Mouse (Mus musculus) liver, postnatal 0 days (tissue): Measurements from ENCODE around the gene Rras. TPM values are rescaled to one million over a fixed set of nuclear protein-coding genes. Genes with fewer than 3 reads are reported as not detected.

Experiments used
- ATAC-seq: fragments of 200-750 bp; cut with Nextera tagmentation; 2 replicates; pipeline ENCODE4 v1.8.0; 2017; ENCODE audit warnings: mild to moderate bottlenecking, moderate library complexity
- DNase-seq: peaks from one replicate; pipeline ENCODE4 v3.0.0-alpha.2; 2016
- H3K27ac ChIP-seq: fragments of 300-500 bp; sonication (generic); 2 replicates; pipeline ENCODE4 v1.5.1; 2014; ENCODE audit warnings: antibody characterized with exemption, moderate library complexity, mild to moderate bottlenecking, low read depth
- H3K27me3 ChIP-seq: fragments of 300-500 bp; sonication (generic); 2 replicates; pipeline ENCODE4 v1.6.1; 2014; ENCODE audit warnings: low read length, control low read depth, mixed read lengths; ENCODE audit not compliant: insufficient read depth
- H3K36me3 ChIP-seq: fragments of 300-500 bp; sonication (generic); replicated peaks from 2 replicates; pipeline ENCODE4 v1.6.1; 2014; ENCODE audit warnings: mild to moderate bottlenecking, control low read depth, low read length, moderate library complexity, mixed read lengths; ENCODE audit not compliant: insufficient read depth
- H3K4me1 ChIP-seq: fragments of 300-500 bp; sonication (generic); 2 replicates; pipeline ENCODE4 v1.6.1; 2014; ENCODE audit warnings: antibody characterized with exemption, mild to moderate bottlenecking, control low read depth; ENCODE audit not compliant: insufficient read depth
- H3K4me2 ChIP-seq: fragments of 300-500 bp; sonication (generic); 2 replicates; pipeline ENCODE4 v1.6.1; 2014; ENCODE audit warnings: low read depth, mild to moderate bottlenecking, low read length, moderate library complexity, mixed read lengths
- H3K4me3 ChIP-seq: fragments of 300-500 bp; sonication (generic); 2 replicates; pipeline ENCODE4 v1.5.1; 2014; ENCODE audit warnings: low read depth, low read length
- H3K9ac ChIP-seq: fragments of 300-500 bp; sonication (generic); replicated peaks from 2 replicates; pipeline ENCODE4 v1.6.1; 2014; ENCODE audit warnings: mild to moderate bottlenecking, moderate library complexity
- H3K9me3 ChIP-seq: fragments of 300-500 bp; sonication (generic); 2 replicates; pipeline ENCODE4 v1.6.1; 2016; ENCODE audit warnings: mild to moderate bottlenecking, control low read depth, low read length, mixed read lengths
- CTCF ChIP-seq: sonication (generic); IDR thresholded peaks from 2 replicates; pipeline ENCODE4 v1.5.1; 2016; ENCODE audit warnings: antibody characterized with exemption, low read depth
- EP300 ChIP-seq: IDR thresholded peaks from 2 replicates; pipeline ENCODE4 v1.6.1; 2016; ENCODE audit warnings: antibody characterized with exemption, low read depth, mild to moderate bottlenecking
- WGBS: fragments of 180-500 bp; shearing (Covaris S2); extraction: QIAGEN DNeasy Blood & Tissue Kit; methylation state at CpG from one replicate; pipeline ENCODE4 v1.1.7; 2014; ENCODE audit not compliant: insufficient replicate concordance; 5-methylcytosine and 5-hydroxymethylcytosine counted together
- polyA plus RNA-seq: library from polyadenylated mRNA; unstranded; fragments of >200 nt; fragmentation: Nextera tagmentation; extraction: Ambion mirVana; gene quantifications from 2 replicates; pipeline ENCODE4 v1.2.1, GENCODE M21; 2015

Gene Rras
- polyA plus RNA-seq, 1 experiment from 2014 or later = 25.4 TPM

DNA sequence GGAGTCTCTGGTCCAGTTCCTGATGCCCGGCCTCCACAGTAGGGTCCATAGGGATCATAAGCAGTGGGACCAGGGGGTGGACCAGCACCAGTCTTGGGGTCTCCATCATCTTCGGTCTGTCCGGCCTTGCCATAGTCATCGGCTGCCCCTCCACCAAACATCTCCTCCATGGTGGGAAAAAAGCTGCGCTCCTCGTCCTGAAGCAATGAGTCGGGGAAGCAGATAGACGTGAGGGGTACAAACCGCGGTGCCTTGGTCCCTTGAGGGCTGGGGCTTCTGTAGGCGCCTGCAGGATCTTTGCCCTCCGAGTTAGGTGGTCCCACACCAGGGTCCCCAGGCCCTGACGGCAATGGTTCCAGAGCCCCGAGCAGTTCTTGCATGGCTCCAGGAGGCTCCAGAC, 29.7 kb downstream of the Rras start:
- Histone ChIP-seq H3K4me2 (no peak overlapping the region), H3K36me3 (peaks cover 49% of the 10 kb centered on the region), H3K27ac (no peak overlapping the region), H3K27me3 (no peaks in the 10 kb centered on the region), H3K4me3 (no peak overlapping the region), H3K9me3 (no peaks in the 10 kb centered on the region), H3K4me1 (peaks cover 16% of the 10 kb centered on the region), H3K9ac (no peak overlapping the region)
- ATAC-seq = no peak
- no peak for DNase-seq
- WGBS = 94% methylated on average over 14 of the region's 14 CpGs
- TF ChIP-seq CTCF = no peak
- no peak for TF ChIP-seq EP300

DNA sequence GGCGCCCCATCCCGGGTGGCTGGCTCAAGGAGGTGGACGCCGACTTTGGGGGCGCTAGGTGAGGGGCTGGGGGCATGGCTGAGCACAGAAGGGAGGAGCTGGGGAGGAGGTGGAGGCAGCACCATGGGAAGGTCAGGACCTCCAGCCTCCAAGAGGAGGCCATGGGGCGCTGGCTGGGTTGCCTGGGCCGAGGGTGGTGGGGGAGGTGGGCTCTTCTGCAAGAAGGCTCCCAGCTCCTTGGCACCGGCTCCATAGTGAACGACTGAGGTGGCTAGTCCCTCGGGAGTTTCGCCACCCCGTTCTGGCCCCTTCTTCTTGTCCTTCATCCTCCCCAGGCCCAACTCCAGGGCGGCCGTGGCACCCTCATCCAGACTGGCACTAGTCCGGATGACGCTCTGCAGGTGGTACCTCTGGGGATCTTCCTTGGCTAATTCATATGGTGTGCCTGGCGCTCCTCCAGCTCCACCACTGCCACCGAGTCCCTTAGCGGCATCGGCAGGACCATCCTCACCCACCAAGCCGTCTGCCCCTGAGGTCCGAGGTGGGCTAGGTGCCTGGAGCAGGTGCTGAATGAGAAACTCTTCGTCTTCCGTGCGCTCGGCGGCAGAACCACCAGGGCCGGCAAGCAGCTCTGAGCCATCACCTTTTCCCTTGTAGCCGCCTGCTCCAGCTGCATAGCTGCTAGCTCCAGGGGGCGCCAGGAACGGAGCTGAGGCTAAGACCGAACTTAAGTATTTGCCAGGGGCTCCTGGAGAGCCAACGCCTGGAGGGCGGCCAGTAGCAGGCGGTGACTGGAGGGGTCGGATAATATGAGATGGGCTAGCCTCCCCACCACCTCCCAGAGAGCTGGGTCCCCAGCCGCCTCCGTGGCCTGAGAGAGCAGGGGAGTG, 30.5 kb downstream of the Rras start:
- H3K36me3 ChIP-seq = peaks cover 41% of the 10 kb centered on the region

DNA sequence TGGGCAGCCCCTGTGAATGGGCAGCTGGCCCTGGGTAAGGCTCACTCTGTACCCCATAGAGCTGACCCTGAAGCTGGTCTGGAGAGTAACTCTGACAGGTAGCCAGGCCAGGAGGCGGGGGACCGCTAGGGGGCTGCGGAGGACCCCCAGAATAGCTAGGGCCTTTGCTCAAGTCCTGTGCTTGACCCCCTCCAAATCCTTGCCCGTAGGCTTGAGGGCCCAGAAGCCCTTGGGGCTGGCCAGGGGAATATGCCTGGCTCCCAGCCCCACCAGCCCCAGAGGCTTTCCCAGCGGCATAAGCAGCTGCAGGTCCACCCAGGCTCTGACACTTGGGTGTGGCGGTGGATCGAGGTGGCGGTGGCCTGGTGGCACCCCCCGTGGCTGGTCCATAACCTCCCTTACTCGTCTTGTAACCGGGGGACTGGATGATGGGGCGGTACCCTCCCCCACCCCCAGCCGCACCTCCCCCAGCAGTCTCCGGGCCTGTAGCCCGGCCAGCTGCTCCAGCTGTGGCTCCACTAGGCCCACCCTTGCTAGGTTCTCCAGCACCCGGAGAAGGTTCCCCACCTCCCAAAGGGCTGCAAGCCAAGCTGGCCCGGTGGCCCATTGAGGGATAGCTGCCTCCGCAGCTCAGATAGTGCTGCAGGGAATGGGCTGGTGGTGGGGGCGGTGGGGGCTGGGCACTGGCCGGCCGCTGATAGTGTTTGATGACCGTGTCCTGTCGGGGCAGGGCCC, 31.3 kb downstream of the Rras start:
- Histone ChIP-seq H3K9me3 (no peaks in the 10 kb centered on the region), H3K27me3 (no peaks in the 10 kb centered on the region), H3K4me2 (no peak overlapping the region), H3K36me3 (peaks cover 39% of the 10 kb centered on the region), H3K4me3 (no peak overlapping the region), H3K27ac (no peak overlapping the region), H3K9ac (no peak overlapping the region), H3K4me1 (peaks cover 23% of the 10 kb centered on the region)
- DNase-seq (no peak), ATAC-seq (no peak)
- TF ChIP-seq EP300 (no peak), CTCF (no peak)
- WGBS = 89% methylated on average over 23 of the region's 23 CpGs

More for the DNA sequence above, 30.5 kb downstream of the Rras start:
- Histone ChIP-seq H3K4me1 (peaks cover 17% of the 10 kb centered on the region), H3K4me3 (no peak overlapping the region), H3K9me3 (no peaks in the 10 kb centered on the region), H3K27me3 (no peaks in the 10 kb centered on the region), H3K4me2 (no peak overlapping the region), H3K27ac (no peak overlapping the region), H3K9ac (no peak overlapping the region)
- 90% methylated on average over 38 of the region's 38 CpGs for WGBS
- TF ChIP-seq CTCF = no peak
- no peak for TF ChIP-seq EP300
- DNase-seq = no peak
- ATAC-seq = no peak

DNA sequence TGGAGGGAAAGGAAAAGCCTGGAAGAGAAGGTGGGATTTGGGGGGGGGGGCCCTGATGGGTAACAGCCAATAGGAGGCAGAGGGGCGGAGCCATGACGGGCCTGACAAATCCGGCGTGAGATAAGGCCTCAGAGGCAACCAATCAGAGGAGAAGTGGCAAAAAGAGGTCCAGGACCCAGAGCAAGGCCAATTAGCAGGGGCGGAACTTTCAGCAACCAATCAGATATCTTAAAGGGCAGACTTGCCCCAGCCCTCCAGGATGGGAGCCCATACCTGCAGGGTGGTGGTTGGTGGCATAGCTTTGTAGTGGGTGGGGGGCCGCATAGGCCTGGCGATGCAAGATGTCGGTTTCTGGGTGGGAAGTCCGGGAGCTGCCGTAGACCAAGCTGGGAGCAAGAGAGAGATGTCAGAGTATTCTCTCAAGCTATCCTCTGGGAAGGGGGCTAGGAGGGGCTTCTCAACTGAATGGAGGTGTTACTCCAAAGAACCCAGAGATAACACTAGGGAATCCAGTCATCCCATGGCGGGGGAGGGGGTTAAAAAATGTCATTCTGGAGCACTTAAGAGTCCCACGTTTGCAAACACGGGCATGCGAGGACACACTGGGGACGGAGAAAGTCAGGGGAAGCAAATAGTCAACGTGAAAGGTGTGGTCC, 33.3 kb downstream of the Rras start:
- WGBS = 29% methylated on average over 16 of the region's 16 CpGs
- H3K9me3 ChIP-seq = no peaks in the 10 kb centered on the region
- no peaks in the 10 kb centered on the region for H3K27me3 ChIP-seq
- H3K4me2 ChIP-seq = peak overlapping the region; percentile 94
- no peak overlapping the region for H3K4me3 ChIP-seq
- DNase-seq = peak; percentile 74
- TF ChIP-seq EP300 (no peak), CTCF (no peak)
- H3K36me3 ChIP-seq = peaks cover 34% of the 10 kb centered on the region
- peak overlapping the region; percentile 77; the same call in 1 of the 2 replicates for H3K9ac ChIP-seq
- no peak for ATAC-seq
- peaks cover 29% of the 10 kb centered on the region for H3K4me1 ChIP-seq
- H3K27ac ChIP-seq = no peak overlapping the region

DNA sequence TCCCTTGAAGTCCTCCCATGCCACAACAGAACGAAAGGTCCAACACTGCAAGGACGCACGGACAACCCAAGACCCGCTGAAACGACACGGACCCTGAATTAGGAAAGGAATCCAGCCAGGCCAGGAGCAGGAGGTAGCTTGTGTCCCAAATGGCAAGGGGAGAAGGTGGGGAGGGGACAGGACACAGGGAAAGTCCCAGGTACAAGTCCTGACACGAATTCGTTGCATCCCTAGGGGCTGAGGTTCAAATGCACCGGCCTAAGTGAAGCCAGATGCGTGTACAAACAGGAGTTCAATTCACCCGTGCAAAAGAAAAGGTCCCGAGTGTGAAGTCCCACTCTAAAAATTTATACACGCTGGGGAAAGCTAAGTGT, 33.8 kb downstream of the Rras start:
- Histone ChIP-seq H3K4me1 (peaks cover 29% of the 10 kb centered on the region), H3K36me3 (peaks cover 34% of the 10 kb centered on the region), H3K27me3 (no peaks in the 10 kb centered on the region), H3K4me2 (peak overlapping the region; percentile 94), H3K27ac (no peak overlapping the region), H3K9me3 (no peaks in the 10 kb centered on the region), H3K9ac (peak overlapping the region; percentile 77), H3K4me3 (peak overlapping the region; percentile 93)
- ATAC-seq (no peak), DNase-seq (no peak)
- TF ChIP-seq CTCF (no peak), EP300 (no peak)
- WGBS = 18% methylated on average over 13 of the region's 13 CpGs
